Mouse (Mus musculus) limb, embryonic 10.5 days (tissue): Measurements from ENCODE around the gene Cers2. TPM values are rescaled to one million over a fixed set of nuclear protein-coding genes. Genes with fewer than 3 reads are reported as not detected.

ENCODE experiments used
- DNase-seq: peaks from one replicate; pipeline ENCODE4 v3.0.0-alpha.2; 2017; ENCODE audit warnings: low spot score
- H3K27ac ChIP-seq: fragments of 300-500 bp; sonication (generic); 2 replicates; pipeline ENCODE4 v1.5.1; 2016; ENCODE audit warnings: mild to moderate bottlenecking
- H3K27me3 ChIP-seq: fragments of 300-500 bp; sonication (generic); 2 replicates; pipeline ENCODE4 v1.6.1; 2016; ENCODE audit warnings: low read depth, mild to moderate bottlenecking; ENCODE audit not compliant: poor library complexity, severe bottlenecking
- H3K36me3 ChIP-seq: fragments of 300-500 bp; sonication (generic); 2 replicates; pipeline ENCODE4 v1.6.1; 2016; ENCODE audit warnings: mild to moderate bottlenecking, moderate library complexity
- H3K4me1 ChIP-seq: fragments of 300-500 bp; sonication (generic); 2 replicates; pipeline ENCODE4 v1.6.1; 2016
- H3K4me3 ChIP-seq: fragments of 300-500 bp; sonication (generic); 2 replicates; pipeline ENCODE4 v1.5.1; 2016; ENCODE audit warnings: mild to moderate bottlenecking, moderate library complexity
- H3K9me3 ChIP-seq: fragments of 300-500 bp; sonication (generic); replicated peaks from 2 replicates; pipeline ENCODE4 v1.6.1; 2016; ENCODE audit warnings: mild to moderate bottlenecking
- WGBS: fragments of 180-500 bp; shearing (Covaris S2); methylation state at CpG from one replicate; pipeline ENCODE4 v1.1.7; 2016; 5-methylcytosine and 5-hydroxymethylcytosine counted together
- polyA plus RNA-seq: library from polyadenylated mRNA; unstranded; fragments of >200 nt; fragmentation: Nextera tagmentation; extraction: Ambion mirVana; gene quantifications from 2 replicates; pipeline ENCODE4 v1.2.1, GENCODE M21; 2016

Cers2 gene
- polyA plus RNA-seq, 1 experiment from 2014 or later, result 144 TPM

DNA sequence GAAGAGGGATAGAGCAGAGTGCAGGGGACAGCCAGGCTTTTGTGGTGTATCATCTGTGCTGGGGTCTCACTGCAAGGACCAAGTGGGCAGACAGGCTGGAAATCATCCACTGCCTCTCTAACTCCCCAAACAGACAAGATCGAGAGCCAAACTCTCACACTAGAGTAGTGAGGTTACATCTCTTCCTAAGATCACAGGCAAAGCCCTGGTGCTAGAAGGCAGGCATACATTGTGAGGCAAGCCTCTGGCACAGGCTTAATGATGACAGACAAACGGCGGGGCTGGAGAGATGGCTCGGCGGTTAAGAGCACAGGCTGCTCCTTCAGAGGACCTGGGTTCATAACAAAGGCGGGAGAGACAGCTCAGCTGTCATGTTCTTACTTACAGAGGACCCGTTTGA lies 1.1 kb upstream of the Cers2 start:
- DNase-seq, result no peak
- peaks cover 27% of the 10 kb centered on the region for H3K4me1 ChIP-seq
- H3K9me3 ChIP-seq, result no peaks in the 10 kb centered on the region
- H3K4me3 ChIP-seq, result no peak overlapping the region
- WGBS, result 44% methylated on average over 7 of the region's 7 CpGs
- H3K36me3 ChIP-seq, result peaks cover 11% of the 10 kb centered on the region; the same call in 1 of the 2 replicates
- no peaks in the 10 kb centered on the region for H3K27me3 ChIP-seq
- no peak overlapping the region for H3K27ac ChIP-seq

- no peaks in the 10 kb centered on the region for H3K27me3 ChIP-seq
- 0 out of 2 replicates have a peak overlapping the region, but pooled peaks have one; percentile 15 for H3K27ac ChIP-seq
- H3K4me3 ChIP-seq, result peak overlapping the region; percentile 98
- no peaks in the 10 kb centered on the region for H3K9me3 ChIP-seq
- H3K4me1 ChIP-seq, result peaks cover 33% of the 10 kb centered on the region
- H3K36me3 ChIP-seq, result peaks cover 17% of the 10 kb centered on the region; the same call in 1 of the 2 replicates
- WGBS, result 66% methylated on average over 6 of the region's 6 CpGs
- no peak for DNase-seq
Measured at GRCm38 (mm10) chr3:95314075-95314474, 516 bp upstream of the Cers2 start.

DNA sequence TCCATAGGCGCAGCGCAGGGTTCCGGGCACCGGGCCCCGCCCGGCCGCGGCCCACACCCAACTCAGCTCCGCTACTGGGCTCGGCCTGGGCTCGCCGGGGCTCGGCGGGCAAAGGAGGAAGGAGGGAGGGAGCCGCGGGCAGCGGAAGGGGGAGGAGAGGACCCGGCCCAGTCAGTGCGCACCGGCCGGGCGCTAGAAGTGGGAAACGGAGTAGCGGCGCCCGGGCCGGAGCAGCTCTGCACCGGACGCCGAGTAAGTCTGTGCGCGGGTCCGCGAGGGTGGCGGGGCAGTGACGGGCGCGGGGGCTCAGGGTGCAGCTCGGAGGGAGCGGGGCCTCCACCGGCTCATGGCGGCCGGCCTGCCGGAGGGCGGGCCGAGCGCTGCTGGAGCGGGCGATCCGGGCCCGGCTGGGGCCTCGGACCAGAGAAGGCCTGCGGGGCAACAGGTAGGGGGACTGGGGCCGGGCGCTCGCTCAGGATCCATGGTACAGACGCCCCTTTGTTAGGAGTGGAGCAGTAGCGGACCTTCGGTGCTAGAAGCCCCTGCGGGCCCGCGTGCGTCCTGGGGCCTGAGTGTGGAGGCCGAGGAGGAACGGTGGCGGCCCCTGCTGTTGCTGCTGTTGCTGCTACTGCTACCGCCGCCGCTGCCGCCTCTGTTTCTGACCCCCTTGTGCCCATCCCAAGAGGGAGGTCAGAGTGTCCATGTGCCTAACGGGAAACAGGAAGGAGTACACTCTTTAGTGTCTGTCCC lies 678 bp downstream of the Cers2 start:
- Histone ChIP-seq H3K36me3 (peaks cover 24% of the 10 kb centered on the region), H3K27ac (peak overlapping the region; percentile 100), H3K9me3 (no peaks in the 10 kb centered on the region), H3K27me3 (no peaks in the 10 kb centered on the region), H3K4me3 (peak overlapping the region; percentile 98), H3K4me1 (peaks cover 37% of the 10 kb centered on the region)
- under 1% methylated on average over 71 of the region's 71 CpGs for WGBS
- DNase-seq, result peak; percentile 93

GRCm38 (mm10) chr3:95315844-95316550 lies 1.4 kb downstream of the Cers2 start:
- Histone ChIP-seq H3K4me1 (peaks cover 39% of the 10 kb centered on the region), H3K9me3 (no peaks in the 10 kb centered on the region)
- WGBS, result 16% methylated on average over 9 of the region's 9 CpGs

DNA sequence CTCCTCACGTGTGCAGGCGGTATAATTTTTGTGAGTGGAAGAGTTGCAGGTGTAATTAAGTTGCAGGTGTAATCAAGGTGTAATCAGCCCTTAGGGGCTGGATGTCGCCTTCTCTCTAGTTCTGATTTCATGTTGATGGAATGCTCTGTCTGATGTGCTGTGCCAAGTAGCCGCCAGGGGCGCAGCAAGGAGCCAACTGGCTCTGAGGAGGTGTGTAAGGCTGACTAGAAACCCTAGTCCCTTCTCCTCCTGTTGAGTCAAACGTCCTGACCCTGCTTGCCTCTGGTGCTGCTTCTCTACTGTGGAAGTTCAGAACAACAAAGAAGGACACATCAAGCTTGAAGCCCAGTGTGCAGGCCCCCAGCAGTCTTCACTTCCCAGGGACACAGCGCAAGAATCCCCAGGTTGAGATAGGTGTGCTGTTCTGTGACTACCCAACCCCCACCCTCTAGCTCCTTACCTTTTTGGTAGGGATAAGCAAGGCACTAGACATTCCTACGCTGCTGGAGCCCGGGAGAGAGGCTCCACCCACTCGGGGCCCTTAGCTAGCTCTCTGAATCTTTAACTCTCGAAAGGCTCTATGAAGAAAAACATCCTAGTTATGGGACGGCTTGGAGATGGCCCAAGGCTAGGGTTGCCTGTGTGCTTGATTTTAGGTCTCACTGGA lies 3.0 kb downstream of the Cers2 start:
- H3K27ac ChIP-seq, result peak overlapping the region; percentile 3; the same call in 1 of the 2 replicates
- H3K4me1 ChIP-seq, result peaks cover 39% of the 10 kb centered on the region

More at GRCm38 (mm10) chr3:95315844-95316550, 1.4 kb downstream of the Cers2 start:
- Histone ChIP-seq H3K27me3 (no peaks in the 10 kb centered on the region), H3K27ac (peak overlapping the region; percentile 100), H3K36me3 (peaks cover 32% of the 10 kb centered on the region), H3K4me3 (peak overlapping the region; percentile 98)
- DNase-seq, result no peak

GRCm38 (mm10) chr3:95318548-95318947 lies 4.0 kb downstream of the Cers2 start:
- no peaks in the 10 kb centered on the region for H3K27me3 ChIP-seq
- no peaks in the 10 kb centered on the region for H3K9me3 ChIP-seq
- H3K4me3 ChIP-seq, result no peak overlapping the region
- no peak for DNase-seq
- peaks cover 57% of the 10 kb centered on the region for H3K36me3 ChIP-seq
- WGBS, result 49% methylated on average over 6 of the region's 6 CpGs
- H3K4me1 ChIP-seq, result peaks cover 39% of the 10 kb centered on the region
- no peak overlapping the region for H3K27ac ChIP-seq

More for the DNA sequence above, 3.0 kb downstream of the Cers2 start:
- H3K4me3 ChIP-seq, result peak overlapping the region; percentile 11; the same call in 1 of the 2 replicates
- H3K9me3 ChIP-seq, result no peaks in the 10 kb centered on the region
- peak; percentile 71 for DNase-seq
- H3K27me3 ChIP-seq, result no peaks in the 10 kb centered on the region
- H3K36me3 ChIP-seq, result peaks cover 47% of the 10 kb centered on the region
- WGBS, result 26% methylated on average over 12 of the region's 12 CpGs

GRCm38 (mm10) chr3:95319110-95319509 lies 4.5 kb downstream of the Cers2 start:
- Histone ChIP-seq H3K27me3 (no peaks in the 10 kb centered on the region), H3K36me3 (peaks cover 63% of the 10 kb centered on the region), H3K27ac (no peak overlapping the region), H3K9me3 (no peaks in the 10 kb centered on the region), H3K4me3 (no peak overlapping the region), H3K4me1 (peaks cover 39% of the 10 kb centered on the region)
- no peak for DNase-seq
- WGBS, result 77% methylated on average over 2 of the region's 2 CpGs

- H3K36me3 ChIP-seq, result peaks cover 70% of the 10 kb centered on the region
- H3K9me3 ChIP-seq, result no peaks in the 10 kb centered on the region
- peaks cover 34% of the 10 kb centered on the region for H3K4me1 ChIP-seq
- H3K27me3 ChIP-seq, result no peaks in the 10 kb centered on the region
- no peak overlapping the region for H3K4me3 ChIP-seq
- DNase-seq, result no peak
- 80% methylated on average over 12 of the region's 12 CpGs for WGBS
- no peak overlapping the region for H3K27ac ChIP-seq
Measured at GRCm38 (mm10) chr3:95319701-95320625, 5.4 kb downstream of the Cers2 start.

DNA sequence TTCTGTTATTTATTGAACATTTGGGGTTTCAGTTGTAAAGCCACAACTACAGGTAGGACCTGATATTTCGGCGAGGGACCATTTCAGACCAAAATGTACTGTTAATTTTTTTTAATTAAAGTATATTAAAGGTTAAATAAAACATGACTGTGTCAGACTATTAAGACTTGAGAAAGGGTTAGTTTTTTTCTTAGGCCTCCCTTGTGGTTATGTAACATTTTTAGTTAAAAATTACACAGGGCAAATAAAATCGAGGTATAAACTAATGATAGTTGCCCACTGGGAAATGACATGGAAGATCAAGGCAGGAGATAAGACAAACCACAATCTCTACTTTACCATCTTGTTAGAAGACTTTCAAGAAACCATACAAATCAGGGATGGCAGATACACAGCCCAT lies 8.8 kb downstream of the Cers2 start:
- Histone ChIP-seq H3K4me3 (no peak overlapping the region), H3K27me3 (no peaks in the 10 kb centered on the region), H3K9me3 (no peaks in the 10 kb centered on the region), H3K27ac (no peak overlapping the region), H3K36me3 (peaks cover 95% of the 10 kb centered on the region), H3K4me1 (peaks cover 12% of the 10 kb centered on the region; the same call in 1 of the 2 replicates)
- DNase-seq, result no peak
- 95% methylated on average over 3 of the region's 3 CpGs for WGBS

DNA sequence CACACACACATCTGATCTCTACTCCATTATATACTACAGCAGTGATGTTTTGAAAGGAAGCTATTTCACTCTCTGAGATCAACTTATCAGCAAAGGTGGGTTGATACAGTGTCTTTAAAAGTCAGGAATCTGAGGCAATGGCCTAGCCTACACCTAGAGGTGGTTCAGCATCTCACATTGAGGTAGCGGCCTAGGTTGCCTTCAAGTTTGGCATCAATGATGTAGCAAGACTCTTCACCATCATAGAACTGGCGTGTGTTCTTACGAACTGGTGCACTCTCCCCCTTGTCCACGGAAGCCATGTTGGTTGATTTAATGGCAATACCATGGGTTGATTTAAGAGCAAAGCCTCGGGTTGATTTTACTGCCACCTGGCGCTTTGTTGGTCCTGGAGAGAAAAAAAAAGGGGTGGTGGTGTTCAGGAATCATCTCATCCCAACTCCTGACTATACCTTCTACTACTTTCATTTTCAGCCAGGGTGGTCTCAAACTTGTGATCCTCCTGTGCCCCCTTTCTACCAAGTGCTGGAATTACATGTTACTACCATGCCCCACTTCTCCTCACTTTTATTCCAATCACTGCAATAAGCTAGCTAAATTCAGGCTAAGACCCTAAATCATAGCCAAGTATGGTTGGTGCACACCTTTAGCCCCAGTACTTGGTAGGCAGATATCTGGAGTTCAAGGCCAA lies 10.0 kb downstream of the Cers2 start:
- WGBS, result 93% methylated on average over 6 of the region's 6 CpGs
- no peak overlapping the region for H3K4me3 ChIP-seq
- H3K4me1 ChIP-seq, result 0 out of 2 replicates have a peak, but pooled peaks cover 4% of the 10 kb centered on the region
- H3K27ac ChIP-seq, result no peak overlapping the region
- H3K9me3 ChIP-seq, result no peaks in the 10 kb centered on the region
- H3K27me3 ChIP-seq, result no peaks in the 10 kb centered on the region
- peaks cover 100% of the 10 kb centered on the region for H3K36me3 ChIP-seq
- DNase-seq, result no peak

DNA sequence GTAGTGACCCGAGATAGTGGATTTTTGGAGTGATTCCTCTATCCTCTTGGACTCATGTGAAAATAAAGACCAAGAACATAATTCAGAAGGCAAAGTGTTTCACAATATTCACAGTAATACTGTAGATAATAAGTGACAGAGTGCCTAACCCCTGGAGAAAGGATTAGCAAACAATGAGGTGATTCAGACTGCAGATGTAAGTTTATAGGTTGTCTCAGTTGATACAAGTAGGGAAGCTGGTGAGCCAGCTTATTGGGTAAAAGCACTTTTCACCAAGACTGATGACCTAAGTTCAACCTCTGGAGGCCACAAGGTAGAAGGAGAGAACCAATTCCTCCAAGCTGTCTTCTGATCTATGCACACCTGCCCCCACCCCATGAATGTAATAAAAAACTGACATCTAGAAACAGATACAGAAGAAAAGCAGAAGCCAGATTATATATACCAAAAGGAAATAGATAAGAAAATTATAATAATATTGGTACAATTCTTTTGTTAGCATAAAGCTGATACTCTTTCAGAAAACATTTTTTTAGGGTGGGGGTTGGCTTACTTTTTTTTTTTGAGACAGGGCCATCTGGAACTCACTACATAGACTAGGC lies 14.3 kb downstream of the Cers2 start:
- no peaks in the 10 kb centered on the region for H3K27me3 ChIP-seq
- no peak overlapping the region for H3K27ac ChIP-seq
- H3K36me3 ChIP-seq, result peaks cover 99% of the 10 kb centered on the region
- H3K4me1 ChIP-seq, result no peaks in the 10 kb centered on the region
- H3K9me3 ChIP-seq, result no peaks in the 10 kb centered on the region
- no peak for DNase-seq
- H3K4me3 ChIP-seq, result no peak overlapping the region
- 96% methylated on average over 1 of the region's 1 CpGs for WGBS
